Mouse (Mus musculus): ENCODE data around the gene Cldn15.

DNA sequence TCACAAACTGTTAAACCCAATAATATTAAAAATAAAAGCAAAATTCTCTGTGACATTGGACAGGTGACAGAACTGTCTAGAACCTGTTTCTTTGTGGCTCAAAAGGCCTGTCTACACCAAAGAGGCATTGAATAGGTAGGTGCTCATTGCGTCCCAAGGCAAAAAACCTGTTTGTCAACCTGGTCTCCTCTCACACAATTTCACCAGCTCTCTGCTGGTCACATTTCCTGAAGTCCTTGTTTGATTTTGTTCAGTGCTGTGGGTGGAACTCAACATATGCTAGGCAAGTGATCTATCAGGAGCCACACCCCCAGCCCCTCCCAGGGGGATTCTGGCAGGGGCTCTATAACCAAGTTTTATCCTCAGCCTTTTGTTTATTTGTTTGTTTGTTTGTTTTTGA lies 9.2 kb upstream of the Cldn15 start:
- no peak for TF ChIP-seq POLR2A (IDR thresholded peaks at IDR 0.05; ENCODE audit: insufficient read depth, low read depth, low read length)
- no peak for TF ChIP-seq CTCF (IDR thresholded peaks at IDR 0.05)
- no peak for TF ChIP-seq EP300 (IDR thresholded peaks at IDR 0.05; ENCODE audit: insufficient read depth, low read depth, low read length)

All from heart, adult 2 months (tissue).